Mouse (Mus musculus): ENCODE measurements around the gene Gna14. TPM values are rescaled to one million over a fixed set of nuclear protein-coding genes. Genes with fewer than 3 reads are reported as not detected.

Gene Gna14
- 0.05 TPM for polyA plus RNA-seq (2012; fragmentation: generic; extraction: Trizol)
- long read RNA-seq, experiment 1, partial matches to known transcripts = 0 of 3 reads
- long read RNA-seq, experiment 1, other reads (novel, unspliced or antisense) = 2 of 3 reads
- long read RNA-seq, experiment 2 = 0 reads

DNA sequence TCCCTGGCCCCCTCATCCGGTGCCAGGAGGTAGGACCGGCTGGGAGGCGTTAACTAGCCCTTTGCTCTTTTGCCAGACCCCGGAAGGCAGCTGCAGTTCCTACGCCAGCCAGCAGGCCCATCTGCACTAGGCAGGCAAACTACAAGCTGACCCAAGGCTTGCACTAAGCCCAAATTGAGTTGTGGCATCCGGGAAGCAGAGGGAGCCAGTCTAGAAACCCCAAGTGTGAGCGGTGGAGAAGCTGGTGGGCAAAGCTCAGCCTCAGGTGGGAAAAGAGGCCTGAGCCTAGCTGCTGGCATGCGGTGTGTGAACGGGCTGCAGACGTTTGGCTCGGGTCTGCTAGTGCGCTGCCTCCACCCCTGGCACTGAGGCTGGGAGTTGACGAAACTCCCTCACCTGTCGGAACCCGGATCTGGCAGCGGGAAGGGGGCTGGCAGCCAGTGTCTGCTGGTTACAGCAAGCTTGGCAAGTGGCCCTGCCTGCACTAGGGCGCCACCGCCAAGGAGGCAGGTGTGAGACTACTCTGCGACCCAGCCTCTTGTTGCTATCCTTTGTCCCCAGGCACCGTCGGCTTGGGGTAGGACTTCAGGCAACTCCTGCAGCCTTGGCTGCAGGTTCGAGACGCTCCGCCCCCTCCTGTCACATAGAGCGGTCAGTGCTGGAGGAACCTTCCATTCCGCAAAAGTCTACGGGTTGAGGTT is at the start of gene Gna14:
Gna14 (plus strand) TSS at position 232 of the 701 bp plus-strand sequence.
- H3K79me2 ChIP-seq (ENCODE audit: control insufficient read depth, insufficient read depth) = no peaks in the 10 kb centered on the region
- H3K36me3 ChIP-seq (ENCODE audit: control insufficient read depth, insufficient read depth) = no peaks in the 10 kb centered on the region
- TF ChIP-seq CTCF (IDR thresholded peaks at IDR 0.05; ENCODE audit: control insufficient read depth, insufficient read depth, insufficient read length) (peak; percentile 30), MAX (IDR thresholded peaks at IDR 0.05) (no peak)
- no peak within 1 kb of the TSS for H3K4me3 ChIP-seq (ENCODE audit: insufficient read depth, poor library complexity, severe bottlenecking)
- no peak within 1 kb of the TSS for H3ac ChIP-seq (ENCODE audit: control insufficient read depth, insufficient read length, low read depth)
- H3K79me3 ChIP-seq (ENCODE audit: low read depth) = no peaks in the 10 kb centered on the region
- H3K27me3 ChIP-seq (ENCODE audit: control insufficient read depth, insufficient read depth, insufficient read length) = peaks cover 6% of the 10 kb centered on the region

DNA sequence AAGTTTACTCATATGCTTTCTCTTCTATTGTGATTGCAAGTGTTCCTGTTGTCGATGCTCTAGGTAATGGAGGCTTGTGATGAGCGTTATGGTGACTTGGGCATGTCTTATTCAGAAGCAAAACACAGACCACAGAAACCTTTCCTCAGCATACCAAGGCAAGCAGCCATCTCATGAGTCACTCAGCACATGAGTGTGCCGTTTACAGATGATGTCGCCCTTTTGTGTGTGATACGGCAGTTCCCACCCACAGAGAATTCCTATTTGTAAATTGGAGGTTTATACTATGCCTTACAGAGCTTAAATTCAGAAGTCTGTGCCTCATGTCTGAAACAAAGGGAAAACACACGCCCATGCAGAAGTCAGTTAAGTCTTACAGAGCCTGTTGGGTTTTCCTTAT is 49.0 kb upstream of the Gna14 start:
- H3ac ChIP-seq (ENCODE audit: control insufficient read depth, insufficient read length, low read depth) = no peak overlapping the region
- H3K79me3 ChIP-seq (ENCODE audit: low read depth) = no peaks in the 10 kb centered on the region
- H3K36me3 ChIP-seq (ENCODE audit: control insufficient read depth, insufficient read depth) = peaks cover 4% of the 10 kb centered on the region
- no peak overlapping the region for H3K4me3 ChIP-seq (ENCODE audit: insufficient read depth, poor library complexity, severe bottlenecking)
- H3K27me3 ChIP-seq (ENCODE audit: control insufficient read depth, insufficient read depth, insufficient read length) = no peaks in the 10 kb centered on the region
- no peaks in the 10 kb centered on the region for H3K79me2 ChIP-seq (ENCODE audit: control insufficient read depth, insufficient read depth)
- TF ChIP-seq MAX (IDR thresholded peaks at IDR 0.05) (peak; percentile 59), FOSL1 (IDR thresholded peaks at IDR 0.05; ENCODE audit: insufficient read depth, low read length, poor library complexity, severe bottlenecking) (peak; percentile 45), MYOG (IDR thresholded peaks at IDR 0.05; ENCODE audit: control insufficient read depth, extremely low read depth, insufficient read length) (no peak)

DNA sequence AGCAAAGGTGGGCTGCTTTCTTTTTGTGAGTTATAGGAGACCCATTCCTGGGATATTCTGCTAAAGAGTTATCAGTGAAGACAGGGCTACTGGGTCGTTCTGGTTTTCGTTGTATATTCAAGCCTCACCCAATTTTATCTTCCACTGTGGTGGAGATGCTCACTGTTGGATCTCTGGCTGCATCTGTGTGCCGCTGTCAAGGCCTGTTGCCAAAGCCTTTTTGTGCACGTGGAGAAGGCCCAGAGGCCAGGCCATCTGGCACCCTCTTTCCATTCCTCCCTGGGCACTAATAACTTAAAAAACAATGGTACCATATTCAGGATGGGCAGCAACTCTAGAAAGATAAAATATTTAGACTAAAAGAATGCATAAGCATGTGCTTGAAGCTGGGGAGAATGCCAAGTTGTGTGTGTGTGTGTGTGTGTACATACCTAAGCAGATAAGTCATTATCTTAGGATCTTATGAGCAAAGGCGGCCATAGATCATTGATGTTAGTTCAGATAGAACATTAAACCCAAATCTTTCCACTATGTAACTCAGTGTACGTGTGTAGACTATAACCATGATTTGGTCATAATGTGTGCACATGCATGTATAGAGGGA is 45.3 kb upstream of the Gna14 start:
- Histone ChIP-seq H3K36me3 (ENCODE audit: control insufficient read depth, insufficient read depth) (peaks cover 4% of the 10 kb centered on the region), H3ac (ENCODE audit: control insufficient read depth, insufficient read length, low read depth) (no peak overlapping the region), H3K27me3 (ENCODE audit: control insufficient read depth, insufficient read depth, insufficient read length) (no peaks in the 10 kb centered on the region), H3K79me3 (ENCODE audit: low read depth) (no peaks in the 10 kb centered on the region), H3K79me2 (ENCODE audit: control insufficient read depth, insufficient read depth) (no peaks in the 10 kb centered on the region), H3K4me3 (ENCODE audit: insufficient read depth, poor library complexity, severe bottlenecking) (no peak overlapping the region)
- no peak for TF ChIP-seq CTCF (IDR thresholded peaks at IDR 0.05; ENCODE audit: control insufficient read depth, insufficient read depth, insufficient read length)
- TF ChIP-seq MAX (IDR thresholded peaks at IDR 0.05) = no peak
- no peak for TF ChIP-seq FOSL1 (IDR thresholded peaks at IDR 0.05; ENCODE audit: insufficient read depth, low read length, poor library complexity, severe bottlenecking)
- TF ChIP-seq MYOD1 (IDR thresholded peaks at IDR 0.05; ENCODE audit: control insufficient read depth, insufficient read length, low read depth) = no peak
- TF ChIP-seq MYOG (IDR thresholded peaks at IDR 0.05; ENCODE audit: control insufficient read depth, extremely low read depth, insufficient read length) = no peak
- TF ChIP-seq USF1 (IDR thresholded peaks at IDR 0.05; ENCODE audit: low read depth) = no peak
- no peak for TF ChIP-seq CEBPB (IDR thresholded peaks at IDR 0.05; ENCODE audit: low read depth)

DNA sequence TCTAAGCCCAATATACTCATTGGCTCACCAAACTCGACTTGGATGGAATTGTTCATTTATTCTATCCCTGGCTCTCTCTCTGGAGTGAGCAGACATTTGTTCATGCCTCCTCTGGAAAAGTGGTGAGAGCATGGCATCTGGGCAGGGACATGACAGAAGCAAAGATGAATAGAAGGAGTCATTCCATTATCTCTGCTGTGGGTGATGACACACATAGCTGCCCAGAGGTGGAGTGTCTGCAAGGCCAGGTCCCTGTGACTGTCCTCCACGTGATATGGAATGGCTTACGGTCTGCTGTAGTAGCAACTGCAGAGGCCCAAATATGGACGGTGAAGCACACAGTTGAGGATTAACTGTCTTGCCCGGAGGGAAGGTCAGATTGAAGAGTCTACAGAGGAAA is 41.2 kb upstream of the Gna14 start:
- H3K4me3 ChIP-seq (ENCODE audit: insufficient read depth, poor library complexity, severe bottlenecking) = no peak overlapping the region
- no peak for TF ChIP-seq USF1 (IDR thresholded peaks at IDR 0.05; ENCODE audit: low read depth)
- no peak for TF ChIP-seq FOSL1 (IDR thresholded peaks at IDR 0.05; ENCODE audit: insufficient read depth, low read length, poor library complexity, severe bottlenecking)
- no peak for TF ChIP-seq CEBPB (IDR thresholded peaks at IDR 0.05; ENCODE audit: low read depth)
- TF ChIP-seq MYOG (IDR thresholded peaks at IDR 0.05; ENCODE audit: control insufficient read depth, extremely low read depth, insufficient read length) = no peak
- TF ChIP-seq MAX (IDR thresholded peaks at IDR 0.05) = no peak
- no peak for TF ChIP-seq MYOD1 (IDR thresholded peaks at IDR 0.05; ENCODE audit: control insufficient read depth, insufficient read length, low read depth)
- TF ChIP-seq CTCF (IDR thresholded peaks at IDR 0.05; ENCODE audit: control insufficient read depth, insufficient read depth, insufficient read length) = no peak
- no peaks in the 10 kb centered on the region for H3K79me2 ChIP-seq (ENCODE audit: control insufficient read depth, insufficient read depth)
- no peak overlapping the region for H3ac ChIP-seq (ENCODE audit: control insufficient read depth, insufficient read length, low read depth)
- no peaks in the 10 kb centered on the region for H3K36me3 ChIP-seq (ENCODE audit: control insufficient read depth, insufficient read depth)
- no peaks in the 10 kb centered on the region for H3K79me3 ChIP-seq (ENCODE audit: low read depth)
- no peaks in the 10 kb centered on the region for H3K27me3 ChIP-seq (ENCODE audit: control insufficient read depth, insufficient read depth, insufficient read length)

DNA sequence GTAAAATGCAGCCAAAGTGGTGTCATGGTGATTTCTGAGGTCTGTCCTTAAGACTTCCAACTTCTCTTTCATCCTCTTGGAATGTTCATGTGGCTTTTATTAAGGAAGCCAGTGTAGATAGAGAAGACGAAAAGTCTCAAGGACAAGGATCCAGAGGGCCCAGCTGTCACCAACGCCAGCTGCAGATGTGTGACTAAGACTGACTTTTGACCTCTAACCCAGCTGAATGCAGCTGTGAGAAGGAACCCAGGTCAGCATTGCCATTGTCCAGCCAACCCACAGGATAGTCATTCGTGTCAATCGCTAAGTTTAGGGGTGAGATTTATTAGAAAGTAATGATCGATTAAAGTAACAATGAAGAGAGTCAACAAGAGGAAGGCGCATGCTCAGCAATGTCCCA is 32.5 kb upstream of the Gna14 start:
- no peaks in the 10 kb centered on the region for H3K79me3 ChIP-seq (ENCODE audit: low read depth)
- H3K36me3 ChIP-seq (ENCODE audit: control insufficient read depth, insufficient read depth) = no peaks in the 10 kb centered on the region
- no peaks in the 10 kb centered on the region for H3K27me3 ChIP-seq (ENCODE audit: control insufficient read depth, insufficient read depth, insufficient read length)
- no peak overlapping the region for H3ac ChIP-seq (ENCODE audit: control insufficient read depth, insufficient read length, low read depth)
- TF ChIP-seq FOSL1 (IDR thresholded peaks at IDR 0.05; ENCODE audit: insufficient read depth, low read length, poor library complexity, severe bottlenecking) = no peak
- no peak for TF ChIP-seq USF1 (IDR thresholded peaks at IDR 0.05; ENCODE audit: low read depth)
- no peak for TF ChIP-seq CTCF (IDR thresholded peaks at IDR 0.05; ENCODE audit: control insufficient read depth, insufficient read depth, insufficient read length)
- no peak for TF ChIP-seq CEBPB (IDR thresholded peaks at IDR 0.05; ENCODE audit: low read depth)
- no peak for TF ChIP-seq MYOG (IDR thresholded peaks at IDR 0.05; ENCODE audit: control insufficient read depth, extremely low read depth, insufficient read length)
- TF ChIP-seq MAX (IDR thresholded peaks at IDR 0.05) = no peak
- TF ChIP-seq MYOD1 (IDR thresholded peaks at IDR 0.05; ENCODE audit: control insufficient read depth, insufficient read length, low read depth) = peak; percentile 81
- H3K79me2 ChIP-seq (ENCODE audit: control insufficient read depth, insufficient read depth) = no peaks in the 10 kb centered on the region
- no peak overlapping the region for H3K4me3 ChIP-seq (ENCODE audit: insufficient read depth, poor library complexity, severe bottlenecking)

DNA sequence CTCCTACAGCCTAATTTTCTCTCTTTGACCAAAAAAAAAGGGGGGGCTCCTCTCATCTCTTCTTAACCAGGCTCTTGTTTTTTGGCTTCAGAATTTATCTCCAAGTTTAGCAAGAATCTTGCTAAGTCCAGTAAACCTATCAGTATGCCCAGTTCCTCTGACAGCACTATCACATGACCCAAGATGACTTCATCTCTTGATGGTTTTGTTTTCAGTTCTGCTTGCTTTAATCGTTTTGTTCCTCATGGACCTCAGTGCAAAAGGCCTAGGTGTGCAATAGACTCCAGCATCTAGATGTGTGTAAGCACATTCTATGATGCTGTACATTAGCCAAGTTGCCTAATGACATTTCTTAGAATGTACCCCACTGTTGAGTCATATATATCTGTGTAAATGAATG is 27.8 kb upstream of the Gna14 start:
- no peak overlapping the region for H3ac ChIP-seq (ENCODE audit: control insufficient read depth, insufficient read length, low read depth)
- no peak overlapping the region for H3K4me3 ChIP-seq (ENCODE audit: insufficient read depth, poor library complexity, severe bottlenecking)
- H3K79me2 ChIP-seq (ENCODE audit: control insufficient read depth, insufficient read depth) = no peaks in the 10 kb centered on the region
- H3K79me3 ChIP-seq (ENCODE audit: low read depth) = no peaks in the 10 kb centered on the region
- H3K36me3 ChIP-seq (ENCODE audit: control insufficient read depth, insufficient read depth) = no peaks in the 10 kb centered on the region
- H3K27me3 ChIP-seq (ENCODE audit: control insufficient read depth, insufficient read depth, insufficient read length) = no peaks in the 10 kb centered on the region
- TF ChIP-seq MYOG (IDR thresholded peaks at IDR 0.05; ENCODE audit: control insufficient read depth, extremely low read depth, insufficient read length) (no peak), USF1 (IDR thresholded peaks at IDR 0.05; ENCODE audit: low read depth) (no peak), MYOD1 (IDR thresholded peaks at IDR 0.05; ENCODE audit: control insufficient read depth, insufficient read length, low read depth) (no peak), FOSL1 (IDR thresholded peaks at IDR 0.05; ENCODE audit: insufficient read depth, low read length, poor library complexity, severe bottlenecking) (no peak), CTCF (IDR thresholded peaks at IDR 0.05; ENCODE audit: control insufficient read depth, insufficient read depth, insufficient read length) (no peak), CEBPB (IDR thresholded peaks at IDR 0.05; ENCODE audit: low read depth) (no peak), MAX (IDR thresholded peaks at IDR 0.05) (no peak)

Data from C2C12 (cell line).